Mouse (Mus musculus): ENCODE data around the gene Trim75. TPM values are rescaled to one million over a fixed set of nuclear protein-coding genes. Genes with fewer than 3 reads are reported as not detected.

Gene Trim75
- polyA plus RNA-seq, 1 experiment = not detected

- no peak for TF ChIP-seq GATA1 (IDR thresholded peaks at IDR 0.05; ENCODE audit: low read length)
Observed at GRCm38 (mm10) chr8:64947698-64948034, 40.0 kb downstream of the Trim75 start.

- TF ChIP-seq GATA1 (IDR thresholded peaks at IDR 0.05; ENCODE audit: low read length) = no peak
Observed at GRCm38 (mm10) chr8:64946820-64947697, 40.6 kb downstream of the Trim75 start, which contains the start of gene Tmem192. Gene Tmem192 (plus strand): TSS chr8:64947185.

DNA sequence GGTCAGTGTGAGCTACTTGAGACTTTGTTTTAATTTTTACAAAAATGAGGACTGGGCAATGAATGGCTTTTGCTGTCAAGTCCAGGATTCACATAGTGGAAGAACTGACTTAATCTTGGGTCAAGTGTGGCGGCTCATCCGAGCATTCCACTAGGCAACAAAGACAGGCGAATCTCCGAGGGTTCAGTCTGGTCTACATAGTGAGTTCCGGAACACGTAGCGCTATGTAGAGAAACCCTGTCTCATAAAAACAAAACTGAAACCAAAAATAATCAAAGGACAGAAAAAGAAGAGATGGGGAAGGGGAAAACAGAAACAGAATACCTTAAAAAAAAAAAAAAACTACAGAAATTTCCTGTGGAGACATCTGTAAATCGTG lies 41.2 kb downstream of the Trim75 start:
- TF ChIP-seq GATA1 (IDR thresholded peaks at IDR 0.05; ENCODE audit: low read length) = no peak

DNA sequence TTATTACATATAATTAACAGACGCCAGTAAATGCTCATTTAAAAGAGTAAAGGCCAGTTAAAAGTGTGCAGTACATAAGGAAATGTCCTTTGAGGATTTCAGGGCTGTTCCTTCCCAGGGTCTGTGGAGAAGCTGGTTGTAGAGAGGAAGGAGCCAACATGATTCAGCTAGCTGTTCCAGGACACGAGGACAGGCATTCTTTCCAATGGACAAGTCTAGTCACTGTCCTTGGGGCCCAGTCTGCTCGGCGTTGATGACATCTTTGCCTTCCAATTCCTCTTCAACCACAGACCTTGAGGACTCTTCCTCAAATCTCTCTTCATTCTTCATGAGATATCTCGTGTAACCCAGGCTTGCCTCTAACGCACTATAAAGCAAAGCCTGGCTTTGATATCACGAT lies 42.0 kb downstream of the Trim75 start:
- TF ChIP-seq GATA1 (IDR thresholded peaks at IDR 0.05; ENCODE audit: low read length) = no peak

DNA sequence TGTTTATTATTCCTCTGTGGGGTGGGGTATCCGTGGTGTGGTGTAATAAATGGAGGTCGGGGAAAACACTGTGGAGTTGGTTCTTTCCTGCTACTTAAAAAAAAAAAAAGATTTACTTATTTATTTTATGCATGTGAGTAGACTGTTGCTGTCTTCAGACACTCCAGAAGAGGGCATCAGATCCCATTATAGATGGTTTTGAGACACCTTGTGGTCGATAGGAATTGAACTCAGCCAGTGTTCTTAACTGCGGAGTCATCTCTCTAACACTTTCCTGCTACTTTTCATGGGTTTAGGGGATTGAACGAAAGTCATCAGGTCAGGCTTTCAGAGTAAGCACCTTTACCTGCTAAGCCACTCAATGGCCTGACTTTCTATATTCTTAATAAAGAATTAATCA lies 42.8 kb downstream of the Trim75 start:
- no peak for TF ChIP-seq GATA1 (IDR thresholded peaks at IDR 0.05; ENCODE audit: low read length)

DNA sequence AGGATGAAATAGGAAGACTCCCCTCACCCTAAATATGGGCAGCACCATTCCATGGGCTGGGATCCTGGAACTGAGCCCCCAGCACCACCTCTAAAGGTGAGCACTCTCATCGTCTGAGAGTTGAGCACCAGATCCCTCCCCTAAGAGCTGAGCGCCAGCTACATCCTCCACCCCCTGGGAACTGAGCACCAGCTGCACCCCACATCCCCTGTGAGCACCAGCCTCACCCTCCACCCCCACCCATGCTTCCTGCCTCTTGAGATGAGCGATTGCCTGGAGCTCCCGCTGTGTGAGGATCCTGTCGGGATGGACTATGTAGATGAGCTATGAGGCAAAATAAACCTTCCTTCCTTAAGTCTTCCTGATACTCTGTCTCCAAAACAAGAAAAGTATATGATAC lies 44.7 kb downstream of the Trim75 start:
- no peak for TF ChIP-seq GATA1 (IDR thresholded peaks at IDR 0.05; ENCODE audit: low read length)

- TF ChIP-seq GATA1 (IDR thresholded peaks at IDR 0.05; ENCODE audit: low read length) = no peak
Observed at GRCm38 (mm10) chr8:64941495-64941894, 46.1 kb downstream of the Trim75 start.

- no peak for TF ChIP-seq GATA1 (IDR thresholded peaks at IDR 0.05; ENCODE audit: low read length)
Observed at GRCm38 (mm10) chr8:64941019-64941418, 46.6 kb downstream of the Trim75 start.

DNA sequence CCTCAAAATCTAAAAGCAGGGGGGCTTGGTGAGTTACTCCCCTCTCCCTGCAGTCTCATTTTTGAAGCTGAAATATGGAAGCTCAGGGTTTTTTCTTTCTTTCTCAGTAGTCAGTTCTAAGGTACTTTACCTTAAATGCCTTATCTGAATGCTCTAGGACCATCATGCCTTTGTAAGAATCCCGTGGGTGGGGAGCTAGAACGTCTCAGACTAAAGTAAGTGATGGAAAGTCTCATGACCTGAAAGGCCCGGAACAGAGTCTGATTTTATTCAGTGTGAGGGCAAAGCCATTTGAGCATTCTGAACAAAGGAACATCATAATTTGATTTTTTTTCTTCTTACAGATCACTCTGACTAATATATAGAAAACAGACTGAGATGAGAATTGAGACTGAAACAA lies 52.6 kb downstream of the Trim75 start:
- TF ChIP-seq GATA1 (IDR thresholded peaks at IDR 0.05; ENCODE audit: low read length) = no peak

Other genes with a start within 250 kb of the Trim75 start
- gene Klhl2, start 137.8 kb downstream of the Trim75 start, polyA plus RNA-seq (2012) = 5.1 and 5.7 TPM in 2 replicates
- gene Tmem192, start 40.6 kb downstream of the Trim75 start, polyA plus RNA-seq (2012) = 52.4 and 83.3 TPM in 2 replicates
- gene Trim61, start 30.7 kb upstream of the Trim75 start, polyA plus RNA-seq (2012) = not detected in 2 replicates
- not detected in 2 replicates for gene Trim60, start 30.8 kb upstream of the Trim75 start, polyA plus RNA-seq (2012)
- not detected in 2 replicates for gene Apela, start 49.5 kb upstream of the Trim75 start, polyA plus RNA-seq (2012)
- not detected in 2 replicates for gene Gm10663, start 87.2 kb upstream of the Trim75 start, polyA plus RNA-seq (2012)
- gene BC030870, start 141.7 kb upstream of the Trim75 start, polyA plus RNA-seq (2012) = not detected in 2 replicates

Data from G1E-ER4 (cell line).